Mouse (Mus musculus) midbrain, embryonic 15.5 days (tissue): Measurements from ENCODE around the gene Mcoln3. TPM values are rescaled to one million over a fixed set of nuclear protein-coding genes. Genes with fewer than 3 reads are reported as not detected.

ENCODE experiments used
- ATAC-seq: fragments of 200-750 bp; cut with Nextera tagmentation; replicated peaks from 2 replicates; pipeline ENCODE4 v1.8.0; 2017; ENCODE audit warnings: moderate TSS enrichment
- H3K27ac ChIP-seq: fragments of 300-500 bp; sonication (generic); 2 replicates; pipeline ENCODE4 v1.5.1; 2015; ENCODE audit warnings: mild to moderate bottlenecking, inconsistent platforms
- H3K27me3 ChIP-seq: fragments of 300-500 bp; sonication (generic); replicated peaks from 2 replicates; pipeline ENCODE4 v1.6.1; 2015; ENCODE audit warnings: inconsistent platforms
- H3K36me3 ChIP-seq: fragments of 300-500 bp; sonication (generic); replicated peaks from 2 replicates; pipeline ENCODE4 v1.6.1; 2015; ENCODE audit warnings: inconsistent platforms
- H3K4me1 ChIP-seq: fragments of 300-500 bp; sonication (generic); 2 replicates; pipeline ENCODE4 v1.6.1; 2015; ENCODE audit warnings: inconsistent platforms
- H3K4me2 ChIP-seq: fragments of 300-500 bp; sonication (generic); 2 replicates; pipeline ENCODE4 v1.6.1; 2015; ENCODE audit warnings: inconsistent platforms, mild to moderate bottlenecking, moderate library complexity
- H3K4me3 ChIP-seq: fragments of 300-500 bp; sonication (generic); 2 replicates; pipeline ENCODE4 v1.5.1; 2015; ENCODE audit warnings: mild to moderate bottlenecking, inconsistent platforms
- H3K9ac ChIP-seq: fragments of 300-500 bp; sonication (generic); 2 replicates; pipeline ENCODE4 v1.6.1; 2015; ENCODE audit warnings: mild to moderate bottlenecking, inconsistent platforms
- H3K9me3 ChIP-seq: fragments of 300-500 bp; sonication (generic); 2 replicates; pipeline ENCODE4 v1.6.1; 2016; ENCODE audit warnings: inconsistent platforms
- WGBS: fragments of 180-500 bp; shearing (Covaris S2); methylation state at CpG from one replicate; pipeline ENCODE4 v1.1.7; 2015; ENCODE audit warnings: mixed read lengths; 5-methylcytosine and 5-hydroxymethylcytosine counted together
- polyA plus RNA-seq: library from polyadenylated mRNA; unstranded; fragments of >200 nt; fragmentation: Nextera tagmentation; extraction: Ambion mirVana; gene quantifications from 2 replicates; pipeline ENCODE4 v1.2.1, GENCODE M21; 2015

Gene Mcoln3
- polyA plus RNA-seq, 1 experiment from 2014 or later: 0.44 TPM

DNA sequence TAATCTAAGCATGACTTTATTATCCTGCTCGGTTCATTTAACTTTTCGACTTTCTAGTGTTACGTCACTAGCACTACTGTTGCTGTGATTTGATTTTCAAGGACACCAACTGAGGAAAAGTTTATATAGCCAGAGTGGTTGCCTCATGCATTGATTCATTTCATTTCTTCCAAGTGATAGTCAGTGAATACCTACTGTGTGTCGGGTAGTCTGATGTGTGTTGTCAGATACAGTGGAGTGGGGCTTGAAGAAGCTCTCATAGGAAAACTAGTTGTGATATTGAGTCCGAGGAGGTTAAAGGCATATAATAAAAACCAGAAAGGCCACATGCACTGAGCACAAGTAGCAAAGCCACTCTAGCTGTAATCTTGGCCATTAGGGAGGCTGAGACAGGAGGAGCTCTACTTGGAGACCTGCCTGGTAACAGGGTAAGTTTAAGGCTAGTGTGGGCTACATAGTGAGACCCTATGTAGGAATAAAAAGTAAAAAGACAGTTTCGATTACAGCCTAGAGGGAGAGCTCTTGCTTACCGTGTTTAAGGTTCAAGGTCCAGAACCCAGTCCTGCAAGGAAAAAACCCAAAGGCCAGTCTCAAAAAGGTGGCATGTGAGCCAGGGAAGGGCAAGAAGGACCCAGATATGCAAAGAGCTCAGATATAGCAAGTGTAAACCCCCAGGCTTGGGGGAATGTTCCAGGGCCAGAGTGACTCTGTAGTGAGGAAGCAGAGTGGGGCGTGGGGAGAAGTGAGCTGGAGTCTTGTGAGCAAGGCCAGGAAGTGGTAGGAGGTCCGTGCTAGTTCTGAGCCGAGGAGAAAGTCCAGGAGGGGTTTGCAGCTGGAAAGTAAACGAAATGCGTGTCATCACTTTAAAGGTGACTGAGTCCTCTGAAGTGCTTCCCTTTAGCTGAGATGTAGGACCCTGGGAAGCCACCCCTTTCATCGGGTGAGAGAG is 38.7 kb downstream of the Mcoln3 start:
- H3K9me3 ChIP-seq: no peaks in the 10 kb centered on the region
- no peak overlapping the region for H3K4me3 ChIP-seq
- 86% methylated on average over 13 of the region's 13 CpGs for WGBS
- no peak overlapping the region for H3K27ac ChIP-seq
- H3K36me3 ChIP-seq: no peaks in the 10 kb centered on the region
- no peaks in the 10 kb centered on the region for H3K4me1 ChIP-seq
- no peak overlapping the region for H3K4me2 ChIP-seq
- H3K27me3 ChIP-seq: peaks cover 16% of the 10 kb centered on the region
- ATAC-seq: no peak
- no peak overlapping the region for H3K9ac ChIP-seq

DNA sequence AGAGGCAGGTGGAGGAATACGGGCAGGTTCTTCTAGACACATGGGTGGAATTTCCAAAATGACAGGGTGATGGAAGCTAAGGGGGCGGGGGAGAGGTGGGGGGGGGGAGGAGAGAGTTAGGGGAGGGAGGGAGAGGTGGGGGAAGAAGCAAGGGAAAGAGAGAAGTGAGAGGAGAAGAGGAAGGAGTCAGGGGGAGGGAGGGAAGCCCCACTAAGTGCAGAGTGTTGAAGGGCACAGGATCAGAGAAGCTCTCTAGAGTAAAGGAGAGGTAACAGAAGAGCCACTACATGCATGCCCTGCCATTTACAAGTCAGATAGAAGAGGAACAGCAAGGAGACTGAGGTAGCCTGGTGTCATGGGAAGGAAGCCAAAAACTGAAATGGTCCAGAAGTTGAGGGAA is 39.6 kb downstream of the Mcoln3 start:
- H3K4me1 ChIP-seq: no peaks in the 10 kb centered on the region
- no peak overlapping the region for H3K4me2 ChIP-seq
- no peak overlapping the region for H3K9ac ChIP-seq
- H3K4me3 ChIP-seq: no peak overlapping the region
- ATAC-seq: no peak
- no peaks in the 10 kb centered on the region for H3K9me3 ChIP-seq
- H3K36me3 ChIP-seq: no peaks in the 10 kb centered on the region
- WGBS: 88% methylated on average over 2 of the region's 2 CpGs
- H3K27ac ChIP-seq: no peak overlapping the region
- H3K27me3 ChIP-seq: peaks cover 9% of the 10 kb centered on the region; the same call in 1 of the 2 replicates

DNA sequence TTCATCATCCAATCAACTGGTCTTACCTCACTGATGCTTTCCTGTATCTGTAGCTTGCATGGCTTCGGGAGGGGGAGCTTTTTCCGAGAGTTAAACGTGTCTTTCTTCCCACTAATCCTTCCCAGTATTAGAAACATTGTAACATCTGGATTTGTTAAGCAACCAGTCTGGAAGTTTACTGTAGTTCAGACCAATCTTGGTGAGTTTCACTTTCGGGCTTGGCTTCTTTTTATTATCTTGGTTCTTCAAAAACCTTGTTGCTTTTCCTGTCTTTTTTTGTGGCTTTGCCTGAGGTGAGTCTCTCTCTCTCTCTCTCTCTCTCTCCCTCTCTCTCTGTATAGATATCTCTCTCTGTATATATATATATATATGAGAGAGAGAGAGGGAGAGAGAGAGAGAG is 40.8 kb downstream of the Mcoln3 start:
- no peak for ATAC-seq
- Histone ChIP-seq H3K27me3 (peaks cover 3% of the 10 kb centered on the region; the same call in 1 of the 2 replicates), H3K27ac (no peak overlapping the region), H3K4me1 (no peaks in the 10 kb centered on the region), H3K4me3 (no peak overlapping the region), H3K4me2 (no peak overlapping the region), H3K9me3 (no peaks in the 10 kb centered on the region), H3K36me3 (no peaks in the 10 kb centered on the region), H3K9ac (no peak overlapping the region)
- WGBS: 75% methylated on average over 4 of the region's 4 CpGs

DNA sequence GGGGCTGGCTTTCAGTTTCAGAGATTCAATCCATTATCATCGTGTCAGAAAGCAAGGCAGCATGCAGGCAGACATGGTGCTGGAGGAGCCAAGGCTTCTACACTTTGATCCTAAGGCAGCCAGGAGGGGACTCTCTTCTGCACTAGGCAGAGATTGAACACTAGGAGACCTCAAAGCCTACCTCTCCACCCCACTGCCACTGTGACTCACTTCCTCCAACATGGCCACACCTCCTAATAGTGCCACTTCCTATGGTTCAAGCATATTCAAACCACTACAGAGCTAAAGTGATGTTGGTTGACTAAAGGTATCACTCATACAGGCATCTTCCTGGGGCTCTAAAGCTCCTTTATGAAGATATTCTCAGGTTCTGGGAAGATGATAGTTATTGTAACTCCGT is 42.1 kb downstream of the Mcoln3 start:
- Histone ChIP-seq H3K36me3 (no peaks in the 10 kb centered on the region), H3K4me3 (no peak overlapping the region), H3K27ac (no peak overlapping the region), H3K4me2 (no peak overlapping the region), H3K27me3 (0 out of 2 replicates have a peak, but pooled peaks cover 3% of the 10 kb centered on the region), H3K9ac (no peak overlapping the region), H3K9me3 (no peaks in the 10 kb centered on the region), H3K4me1 (no peaks in the 10 kb centered on the region)
- ATAC-seq: no peak
- WGBS: 89% methylated on average over 2 of the region's 2 CpGs

DNA sequence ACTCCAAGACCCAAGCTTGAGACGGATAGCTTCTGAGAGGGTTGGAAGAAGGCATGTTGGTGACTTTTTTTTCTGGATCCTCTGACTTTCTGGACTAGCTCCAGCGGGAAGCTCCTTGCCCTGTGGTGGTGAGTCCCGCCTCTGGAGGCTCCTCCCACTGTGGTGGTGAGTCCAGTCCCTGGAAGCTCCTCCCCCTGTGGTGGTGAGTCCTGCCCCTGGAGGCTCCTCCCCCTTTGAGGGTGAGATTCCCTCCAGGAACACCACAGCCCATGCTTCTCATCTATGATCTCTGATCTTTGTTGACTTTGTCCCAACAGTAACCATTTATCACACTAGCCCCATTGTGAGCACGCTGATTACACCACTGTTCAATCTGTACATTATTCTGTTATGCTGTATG is 44.9 kb downstream of the Mcoln3 start:
- H3K27ac ChIP-seq: no peak overlapping the region
- ATAC-seq: no peak
- no peaks in the 10 kb centered on the region for H3K27me3 ChIP-seq
- no peaks in the 10 kb centered on the region for H3K4me1 ChIP-seq
- H3K9ac ChIP-seq: no peak overlapping the region
- 75% methylated on average over 4 of the region's 4 CpGs for WGBS
- H3K9me3 ChIP-seq: no peaks in the 10 kb centered on the region
- H3K4me3 ChIP-seq: no peak overlapping the region
- H3K4me2 ChIP-seq: no peak overlapping the region
- H3K36me3 ChIP-seq: no peaks in the 10 kb centered on the region

DNA sequence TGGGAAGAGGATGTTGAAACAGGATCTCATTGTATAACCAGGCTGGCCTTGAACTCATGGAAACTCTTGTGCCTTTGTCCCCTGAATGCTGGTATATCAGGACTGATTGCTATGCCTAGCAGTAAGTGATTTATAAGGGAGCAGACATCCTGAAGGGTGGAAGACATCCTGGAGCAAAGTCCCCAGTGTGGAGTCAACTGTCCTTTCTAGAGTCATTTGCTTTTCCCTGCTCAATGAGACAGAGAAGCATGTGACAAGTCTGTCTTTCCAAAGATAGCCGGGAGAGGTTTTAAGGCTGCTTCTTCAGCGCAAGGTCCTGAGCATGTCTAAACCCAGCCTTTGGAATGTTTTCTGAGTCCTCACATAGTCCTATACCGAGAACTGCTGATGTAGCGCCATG is 52.1 kb downstream of the Mcoln3 start:
- no peak overlapping the region for H3K4me3 ChIP-seq
- ATAC-seq: no peak
- H3K27me3 ChIP-seq: no peaks in the 10 kb centered on the region
- no peak overlapping the region for H3K27ac ChIP-seq
- H3K36me3 ChIP-seq: no peaks in the 10 kb centered on the region
- WGBS: 84% methylated on average over 4 of the region's 4 CpGs
- no peak overlapping the region for H3K9ac ChIP-seq
- no peaks in the 10 kb centered on the region for H3K4me1 ChIP-seq
- no peak overlapping the region for H3K4me2 ChIP-seq
- 0 out of 2 replicates have a peak, but pooled peaks cover 2% of the 10 kb centered on the region for H3K9me3 ChIP-seq

DNA sequence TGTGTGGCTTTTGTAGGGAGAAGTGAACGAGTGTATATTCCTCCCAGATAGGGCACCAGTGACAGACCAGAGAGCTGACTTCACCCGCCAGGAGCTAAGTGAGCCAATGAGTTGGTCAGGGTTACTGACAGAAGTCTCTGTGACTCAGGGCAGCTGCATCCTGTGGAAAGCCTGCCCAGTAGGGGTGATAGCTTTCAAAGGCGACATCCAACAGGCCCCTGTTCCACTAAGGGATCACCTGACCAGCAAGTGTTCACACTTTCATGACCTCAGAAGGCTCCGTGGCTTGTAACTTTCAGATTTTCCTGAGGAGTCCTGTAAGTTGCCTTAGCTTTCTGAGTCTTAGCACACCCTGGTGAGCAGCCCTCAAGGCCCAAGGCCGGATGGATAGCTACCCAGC is 55.8 kb downstream of the Mcoln3 start:
- no peak for ATAC-seq
- Histone ChIP-seq H3K4me3 (no peak overlapping the region), H3K36me3 (no peaks in the 10 kb centered on the region), H3K4me2 (no peak overlapping the region), H3K27ac (no peak overlapping the region), H3K9ac (no peak overlapping the region), H3K9me3 (0 out of 2 replicates have a peak, but pooled peaks cover 2% of the 10 kb centered on the region), H3K4me1 (peaks cover under 1% of the 10 kb centered on the region), H3K27me3 (no peaks in the 10 kb centered on the region)
- WGBS: 73% methylated on average over 5 of the region's 5 CpGs

DNA sequence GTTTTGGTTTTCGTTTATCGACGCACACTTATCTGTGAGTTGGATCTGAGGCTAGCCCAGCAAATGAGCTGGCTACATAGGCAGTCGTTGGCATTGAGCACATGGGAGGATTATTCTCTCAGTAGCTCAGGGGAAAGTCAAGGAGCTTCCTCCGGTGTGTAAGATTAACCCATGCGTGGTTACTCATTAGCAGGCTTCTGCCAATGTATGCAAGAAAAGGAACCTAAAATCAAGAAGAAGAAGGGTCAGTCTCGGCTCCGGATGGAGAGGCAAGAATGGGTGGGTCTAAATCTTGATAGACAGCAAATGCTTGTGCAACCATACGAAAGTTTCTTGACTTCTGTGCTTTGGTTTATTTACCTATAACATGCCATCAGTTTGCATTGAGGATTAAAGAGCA is 57.0 kb downstream of the Mcoln3 start:
- no peaks in the 10 kb centered on the region for H3K36me3 ChIP-seq
- WGBS: 90% methylated on average over 9 of the region's 9 CpGs
- ATAC-seq: no peak
- H3K4me1 ChIP-seq: peaks cover 4% of the 10 kb centered on the region
- no peak overlapping the region for H3K27ac ChIP-seq
- H3K27me3 ChIP-seq: no peaks in the 10 kb centered on the region
- no peak overlapping the region for H3K4me2 ChIP-seq
- no peak overlapping the region for H3K9ac ChIP-seq
- no peak overlapping the region for H3K4me3 ChIP-seq
- 0 out of 2 replicates have a peak, but pooled peaks cover 2% of the 10 kb centered on the region for H3K9me3 ChIP-seq

DNA sequence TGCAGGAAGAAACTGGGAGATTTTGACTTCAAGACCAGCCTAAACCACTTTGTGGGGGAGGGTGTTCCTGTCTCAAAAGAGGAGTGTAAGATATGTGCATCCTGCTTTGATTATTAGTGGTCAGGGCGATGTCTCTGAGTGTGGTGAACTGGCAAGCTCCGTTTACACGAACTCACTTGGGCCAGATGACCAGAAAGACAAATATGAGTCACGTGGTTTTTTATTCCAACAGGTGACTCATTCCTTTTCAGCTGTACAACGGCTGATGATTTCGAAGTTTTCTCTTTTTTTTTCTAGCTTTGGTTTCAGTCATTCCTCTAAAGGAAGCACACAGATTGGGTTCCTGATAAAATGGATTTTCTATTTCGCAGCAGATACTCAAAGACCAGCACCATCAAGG is 60.0 kb downstream of the Mcoln3 start:
- peaks cover 4% of the 10 kb centered on the region for H3K4me1 ChIP-seq
- no peaks in the 10 kb centered on the region for H3K27me3 ChIP-seq
- H3K36me3 ChIP-seq: no peaks in the 10 kb centered on the region
- no peak overlapping the region for H3K4me3 ChIP-seq
- H3K9ac ChIP-seq: no peak overlapping the region
- ATAC-seq: no peak
- H3K4me2 ChIP-seq: peak overlapping the region; percentile 54
- no peak overlapping the region for H3K27ac ChIP-seq
- H3K9me3 ChIP-seq: no peaks in the 10 kb centered on the region
- WGBS: 86% methylated on average over 7 of the region's 7 CpGs

DNA sequence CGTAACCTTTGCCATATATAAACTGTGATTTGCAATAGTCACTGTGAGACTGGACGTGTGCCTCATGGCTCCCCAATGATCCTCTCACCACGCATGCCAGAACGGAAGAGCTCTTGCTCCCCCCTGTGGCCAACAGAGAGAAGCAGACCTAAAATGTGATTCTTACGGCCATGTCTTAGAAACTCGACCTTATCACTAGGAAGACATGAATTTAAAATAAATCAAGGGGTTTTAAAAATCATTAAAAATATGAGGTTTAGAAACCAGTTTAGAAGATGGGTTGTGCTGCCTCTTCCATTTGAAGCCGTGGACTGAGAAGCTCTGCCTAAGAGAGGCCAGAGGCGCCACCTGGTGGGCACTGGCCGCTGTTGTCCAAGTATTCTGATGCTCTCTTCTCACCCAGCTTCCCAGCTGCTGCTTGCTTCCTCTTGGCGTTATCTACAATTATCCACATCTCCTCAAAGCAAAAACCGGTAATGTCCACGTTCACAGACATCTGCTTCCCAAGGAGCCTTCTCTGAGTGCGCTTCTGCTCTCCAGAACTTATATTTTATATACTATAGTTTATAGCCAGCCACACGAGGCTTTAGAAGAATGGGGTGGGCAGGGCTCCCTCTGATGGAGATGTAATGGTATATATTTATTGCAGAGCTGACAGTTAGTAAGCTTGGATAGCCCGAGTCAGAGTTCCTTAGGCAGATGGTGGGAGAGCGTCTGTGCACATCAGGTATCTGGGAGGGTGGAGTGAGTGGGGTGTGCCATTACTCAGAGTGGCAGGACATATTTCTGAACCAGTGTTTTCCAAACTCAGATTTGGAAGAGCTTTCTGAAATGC is 60.7 kb downstream of the Mcoln3 start:
- peak; percentile 91 for ATAC-seq
- Histone ChIP-seq H3K4me2 (peak overlapping the region; percentile 54), H3K27me3 (no peaks in the 10 kb centered on the region), H3K9me3 (no peaks in the 10 kb centered on the region), H3K36me3 (no peaks in the 10 kb centered on the region), H3K4me3 (peak overlapping the region; percentile 32), H3K27ac (peak overlapping the region; percentile 16; the same call in 1 of the 2 replicates), H3K9ac (peak overlapping the region; percentile 39; the same call in 1 of the 2 replicates), H3K4me1 (peaks cover 4% of the 10 kb centered on the region)
- WGBS: 3% methylated on average over 16 of the region's 16 CpGs

DNA sequence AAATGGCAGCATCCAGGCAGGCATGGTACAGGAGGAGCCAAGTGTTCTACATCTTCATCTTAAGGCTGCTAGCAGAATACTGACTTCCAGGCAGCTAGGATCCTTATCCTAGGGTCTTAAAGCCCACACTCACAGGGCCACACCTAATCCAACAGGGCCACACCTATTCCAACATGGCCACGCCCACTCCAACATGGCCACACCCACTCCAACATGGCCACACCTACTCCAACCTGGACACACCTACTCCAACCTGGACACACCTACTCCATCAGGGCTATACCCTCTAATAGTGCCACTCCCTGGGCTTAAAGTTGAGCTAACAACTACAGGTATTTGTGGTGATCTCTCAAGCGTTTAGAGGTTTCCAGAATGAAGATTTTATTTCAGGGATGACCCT is 63.1 kb downstream of the Mcoln3 start:
- no peaks in the 10 kb centered on the region for H3K9me3 ChIP-seq
- H3K36me3 ChIP-seq: no peaks in the 10 kb centered on the region
- no peak for ATAC-seq
- 39% methylated on average over 2 of the region's 2 CpGs for WGBS
- H3K9ac ChIP-seq: no peak overlapping the region
- H3K27me3 ChIP-seq: peaks cover 3% of the 10 kb centered on the region; the same call in 1 of the 2 replicates
- H3K4me3 ChIP-seq: no peak overlapping the region
- no peak overlapping the region for H3K4me2 ChIP-seq
- no peak overlapping the region for H3K27ac ChIP-seq
- peaks cover 8% of the 10 kb centered on the region for H3K4me1 ChIP-seq

DNA sequence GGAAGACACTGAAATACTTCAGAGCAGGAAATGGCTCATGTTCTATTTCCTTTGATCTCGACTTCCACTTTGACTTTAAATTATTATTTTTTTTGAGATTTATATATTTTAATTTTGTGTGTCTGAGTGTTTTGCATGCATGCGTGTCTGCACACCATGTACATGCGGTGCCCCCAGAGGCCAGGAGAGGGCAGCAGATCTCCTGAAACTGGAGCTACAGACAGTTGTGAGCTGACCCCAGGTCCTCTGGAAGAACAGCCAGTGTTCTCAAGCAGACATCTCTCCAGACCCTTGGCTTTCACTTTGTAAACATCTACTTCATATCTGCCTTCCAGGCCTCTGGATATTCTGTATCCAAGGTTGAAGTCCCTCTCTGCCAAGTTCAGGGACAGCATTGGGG is 63.7 kb downstream of the Mcoln3 start:
- WGBS: 30% methylated on average over 3 of the region's 3 CpGs
- no peak overlapping the region for H3K9ac ChIP-seq
- ATAC-seq: no peak
- H3K4me1 ChIP-seq: peaks cover 13% of the 10 kb centered on the region
- no peak overlapping the region for H3K4me3 ChIP-seq
- H3K27ac ChIP-seq: no peak overlapping the region
- H3K27me3 ChIP-seq: peaks cover 3% of the 10 kb centered on the region; the same call in 1 of the 2 replicates
- no peaks in the 10 kb centered on the region for H3K36me3 ChIP-seq
- no peak overlapping the region for H3K4me2 ChIP-seq
- no peaks in the 10 kb centered on the region for H3K9me3 ChIP-seq
